Comparison of ENCODE assay signal across 17 mouse cellular contexts in the genomic region with DNA sequence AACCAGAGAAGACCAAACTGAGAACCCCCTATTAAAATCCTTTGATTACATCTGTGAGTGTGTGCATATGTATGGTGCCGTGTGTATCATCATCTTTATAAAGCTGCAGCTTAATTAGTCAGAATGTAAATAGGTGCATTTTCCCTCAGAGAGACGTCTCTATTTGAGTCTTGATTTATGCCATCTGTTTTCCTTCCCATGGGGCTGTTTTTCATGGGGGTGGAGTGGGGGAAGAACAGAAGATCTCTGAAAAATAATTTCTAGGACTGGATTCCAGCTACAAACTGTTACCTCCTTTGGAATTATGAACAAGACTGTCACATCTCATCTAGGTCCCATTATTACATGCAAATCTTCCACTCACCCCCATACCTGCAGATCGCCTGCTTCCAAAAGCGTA.
DNase-seq lines count a peak whose midpoint lies in the region; ATAC-seq and TF ChIP-seq lines count a peak whose summit lies in the region.
"Had no signal": no experiment of that assay in that cellular context is flagged by ENCODE, and none has a peak within 500 bp of the region (broad histone marks: within the 10 kb centered on the region; RNA-seq: fewer than 3 reads in every experiment).

No protein-coding gene starts in this region.

- no peak for TF ChIP-seq POLR2A in brain, embryonic 14.5 days (IDR thresholded peaks at IDR 0.05; ENCODE audit: borderline replicate concordance, extremely low read depth, insufficient read depth, insufficient read length, poor library complexity, severe bottlenecking)

- H3K27me3 ChIP-seq in forebrain, embryonic 13.5 days, result no peaks in the 10 kb centered on the region
- H3K27me3 ChIP-seq in forebrain, embryonic 12.5 days, result no peaks in the 10 kb centered on the region
- no peaks in the 10 kb centered on the region for H3K27me3 ChIP-seq in intestine, embryonic 15.5 days (replicated peaks)
- H3K27me3 ChIP-seq: embryonic facial prominence, embryonic 12.5 days; hindbrain, embryonic 13.5 days had no signal

- no peak overlapping the region for H3K4me2 ChIP-seq in forebrain, embryonic 13.5 days
- no peak overlapping the region for H3K4me2 ChIP-seq in forebrain, embryonic 12.5 days
- no peak overlapping the region for H3K4me2 ChIP-seq in intestine, embryonic 15.5 days (replicated peaks)
- H3K4me2 ChIP-seq: embryonic facial prominence, embryonic 12.5 days; hindbrain, embryonic 13.5 days had no signal

- intact Hi-C loops in heart, postnatal 10 days (cut with DNase I), result no loop called here

- no peak for TF ChIP-seq CTCF in brain, embryonic 14.5 days (IDR thresholded peaks at IDR 0.05; ENCODE audit: borderline replicate concordance, extremely low read depth, insufficient read depth, insufficient read length)

- peak; percentile 24; the same call in 1 of the 2 replicates for ATAC-seq in forebrain, embryonic 13.5 days
- ATAC-seq in forebrain, embryonic 12.5 days (ENCODE audit: low FRiP score), result no peak
- ATAC-seq in intestine, embryonic 15.5 days, result no peak
- ATAC-seq: hindbrain, postnatal 0 days had no signal

- no peaks in the 10 kb centered on the region for H3K36me3 ChIP-seq in forebrain, embryonic 13.5 days (ENCODE audit: poor library complexity, severe bottlenecking)
- H3K36me3 ChIP-seq in forebrain, embryonic 12.5 days (replicated peaks), result no peaks in the 10 kb centered on the region
- peaks cover 14% of the 10 kb centered on the region for H3K36me3 ChIP-seq in intestine, embryonic 15.5 days
- H3K36me3 ChIP-seq: embryonic facial prominence, embryonic 12.5 days had no signal

- H3K27ac ChIP-seq in forebrain, embryonic 13.5 days, result no peak overlapping the region
- H3K27ac ChIP-seq in forebrain, embryonic 12.5 days, result no peak overlapping the region
- no peak overlapping the region for H3K27ac ChIP-seq in intestine, embryonic 15.5 days
- H3K27ac ChIP-seq: embryonic facial prominence, embryonic 12.5 days; heart, embryonic 10.5 days; hindbrain, embryonic 13.5 days; hindbrain, postnatal 0 days had no signal

- DNase-seq in heart, adult 11 months, result peak; percentile 14
- no peak for DNase-seq in heart, postnatal 10 days
- peak; percentile 52 for DNase-seq in brain, embryonic 14.5 days (ENCODE audit: low read depth)
- DNase-seq in adipocyte (ENCODE audit: low spot score), result no peak
- DNase-seq: adrenal gland, postnatal 14 days; cerebellum, adult 8-10 months; gastrocnemius, postnatal 14 days; heart, adult 18-20 months; heart, postnatal 14 days; kidney, adult 18-20 months had no signal

- H3K4me1 ChIP-seq in forebrain, embryonic 13.5 days, result peaks cover 8% of the 10 kb centered on the region; the same call in 1 of the 2 replicates
- 0 out of 2 replicates have a peak, but pooled peaks cover 4% of the 10 kb centered on the region for H3K4me1 ChIP-seq in forebrain, embryonic 12.5 days
- H3K4me1 ChIP-seq in intestine, embryonic 15.5 days (replicated peaks), result no peaks in the 10 kb centered on the region

- 71% methylated on average over 4 of the region's 4 CpGs for WGBS in forebrain, embryonic 13.5 days
- WGBS in forebrain, embryonic 12.5 days, result 80% methylated on average over 4 of the region's 4 CpGs
- 76% methylated on average over 4 of the region's 4 CpGs for WGBS in intestine, embryonic 15.5 days

- H3K9me3 ChIP-seq in forebrain, embryonic 13.5 days (replicated peaks), result no peaks in the 10 kb centered on the region
- no peaks in the 10 kb centered on the region for H3K9me3 ChIP-seq in forebrain, embryonic 12.5 days
- H3K9me3 ChIP-seq in intestine, embryonic 15.5 days, result no peaks in the 10 kb centered on the region
- H3K9me3 ChIP-seq: embryonic facial prominence, embryonic 12.5 days; heart, embryonic 10.5 days; hindbrain, embryonic 13.5 days had no signal

- no peak overlapping the region for H3K4me3 ChIP-seq in forebrain, embryonic 13.5 days
- no peak overlapping the region for H3K4me3 ChIP-seq in forebrain, embryonic 12.5 days (replicated peaks)
- no peak overlapping the region for H3K4me3 ChIP-seq in intestine, embryonic 15.5 days (replicated peaks)
- H3K4me3 ChIP-seq: embryonic facial prominence, embryonic 12.5 days; heart, embryonic 10.5 days; hindbrain, embryonic 13.5 days had no signal

- H3K9ac ChIP-seq in forebrain, embryonic 13.5 days, result no peak overlapping the region
- H3K9ac ChIP-seq in forebrain, embryonic 12.5 days, result no peak overlapping the region
- H3K9ac ChIP-seq in intestine, embryonic 15.5 days, result no peak overlapping the region
- H3K9ac ChIP-seq: embryonic facial prominence, embryonic 12.5 days; hindbrain, embryonic 13.5 days had no signal

Comparison
In these comparisons a context has a peak if more than half of its experiments do, and no peak if none do; other contexts are left out.
1. DNase-seq: peak in heart, adult 11 months (single experiment) and brain, embryonic 14.5 days (single experiment); none in heart, postnatal 10 days (0 of 2) and adipocyte (single experiment).